Mouse (Mus musculus): ENCODE measurements at regions not wholly inside any gene's neighbourhood (a gene's known extent, or its start where the extent isn't known, plus 50 kb on each side); places are given as distances from the start of the nearest gene placed in this dataset.

- Histone ChIP-seq H3K27ac (no peak overlapping the region), H3K4me2 (no peak overlapping the region), H3K36me3 (no peaks in the 10 kb centered on the region), H3K9me3 (replicated peaks) (no peaks in the 10 kb centered on the region), H3K4me1 (no peaks in the 10 kb centered on the region), H3K4me3 (replicated peaks) (no peak overlapping the region), H3K27me3 (no peaks in the 10 kb centered on the region), H3K9ac (no peak overlapping the region)
- 68% methylated on average over 2 of the region's 2 CpGs for WGBS
- no peak for ATAC-seq (replicated peaks; ENCODE audit: low FRiP score)
These were observed 52.8 kb upstream of the Rnf32 start for GRCm38 (mm10) chr5:29142957-29143356.

GRCm38 (mm10) chr5:29142502-29142901, 53.3 kb upstream of the Rnf32 start:
- H3K27me3 ChIP-seq, result no peaks in the 10 kb centered on the region
- no peaks in the 10 kb centered on the region for H3K36me3 ChIP-seq
- no peak overlapping the region for H3K27ac ChIP-seq
- H3K4me3 ChIP-seq (replicated peaks), result no peak overlapping the region
- no peak overlapping the region for H3K9ac ChIP-seq
- ATAC-seq (replicated peaks; ENCODE audit: low FRiP score), result no peak
- H3K9me3 ChIP-seq (replicated peaks), result no peaks in the 10 kb centered on the region
- 76% methylated on average over 13 of the region's 13 CpGs for WGBS
- no peaks in the 10 kb centered on the region for H3K4me1 ChIP-seq
- H3K4me2 ChIP-seq, result no peak overlapping the region

- Histone ChIP-seq H3K9me3 (replicated peaks) (no peaks in the 10 kb centered on the region), H3K9ac (no peak overlapping the region), H3K36me3 (no peaks in the 10 kb centered on the region), H3K27ac (no peak overlapping the region), H3K27me3 (no peaks in the 10 kb centered on the region), H3K4me2 (no peak overlapping the region), H3K4me3 (replicated peaks) (no peak overlapping the region), H3K4me1 (no peaks in the 10 kb centered on the region)
- WGBS, result 87% methylated on average over 5 of the region's 5 CpGs
- no peak for ATAC-seq (replicated peaks; ENCODE audit: low FRiP score)
These were observed 58.3 kb upstream of the Rnf32 start for GRCm38 (mm10) chr5:29137481-29137880.

GRCm38 (mm10) chr5:29132261-29132660, 63.5 kb upstream of the Rnf32 start:
- Histone ChIP-seq H3K4me1 (0 out of 2 replicates have a peak, but pooled peaks cover 3% of the 10 kb centered on the region), H3K27me3 (no peaks in the 10 kb centered on the region), H3K27ac (no peak overlapping the region), H3K4me3 (replicated peaks) (no peak overlapping the region), H3K9ac (no peak overlapping the region), H3K9me3 (replicated peaks) (no peaks in the 10 kb centered on the region), H3K4me2 (no peak overlapping the region), H3K36me3 (no peaks in the 10 kb centered on the region)
- no peak for ATAC-seq (replicated peaks; ENCODE audit: low FRiP score)
- 16% methylated on average over 3 of the region's 3 CpGs for WGBS

- no peak overlapping the region for H3K9ac ChIP-seq
- no peaks in the 10 kb centered on the region for H3K36me3 ChIP-seq
- ATAC-seq (replicated peaks; ENCODE audit: low FRiP score), result no peak
- 23% methylated on average over 2 of the region's 2 CpGs for WGBS
- no peak overlapping the region for H3K4me2 ChIP-seq
- 0 out of 2 replicates have a peak, but pooled peaks cover 3% of the 10 kb centered on the region for H3K4me1 ChIP-seq
- H3K9me3 ChIP-seq (replicated peaks), result no peaks in the 10 kb centered on the region
- H3K4me3 ChIP-seq (replicated peaks), result no peak overlapping the region
- H3K27ac ChIP-seq, result no peak overlapping the region
- H3K27me3 ChIP-seq, result no peaks in the 10 kb centered on the region
These were observed 64.0 kb upstream of the Rnf32 start for GRCm38 (mm10) chr5:29131762-29132161.

GRCm38 (mm10) chr5:29129724-29130123, 66.1 kb upstream of the Rnf32 start:
- 63% methylated on average over 3 of the region's 3 CpGs for WGBS
- no peaks in the 10 kb centered on the region for H3K36me3 ChIP-seq
- no peaks in the 10 kb centered on the region for H3K27me3 ChIP-seq
- H3K4me1 ChIP-seq, result 0 out of 2 replicates have a peak, but pooled peaks cover 3% of the 10 kb centered on the region
- no peak overlapping the region for H3K27ac ChIP-seq
- no peak overlapping the region for H3K9ac ChIP-seq
- no peak for ATAC-seq (replicated peaks; ENCODE audit: low FRiP score)
- no peak overlapping the region for H3K4me2 ChIP-seq
- H3K4me3 ChIP-seq (replicated peaks), result no peak overlapping the region
- no peaks in the 10 kb centered on the region for H3K9me3 ChIP-seq (replicated peaks)

GRCm38 (mm10) chr5:29116942-29117341, 78.8 kb upstream of the Rnf32 start:
- H3K27ac ChIP-seq, result no peak overlapping the region
- H3K4me2 ChIP-seq, result no peak overlapping the region
- no peaks in the 10 kb centered on the region for H3K9me3 ChIP-seq (replicated peaks)
- no peak overlapping the region for H3K9ac ChIP-seq
- no peaks in the 10 kb centered on the region for H3K36me3 ChIP-seq
- no peaks in the 10 kb centered on the region for H3K4me1 ChIP-seq
- no peaks in the 10 kb centered on the region for H3K27me3 ChIP-seq
- H3K4me3 ChIP-seq (replicated peaks), result no peak overlapping the region
- WGBS, result 50% methylated on average over 2 of the region's 2 CpGs
- no peak for ATAC-seq (replicated peaks; ENCODE audit: low FRiP score)

- Histone ChIP-seq H3K4me3 (replicated peaks) (no peak overlapping the region), H3K9ac (no peak overlapping the region), H3K27me3 (no peaks in the 10 kb centered on the region), H3K4me2 (no peak overlapping the region), H3K4me1 (no peaks in the 10 kb centered on the region), H3K27ac (no peak overlapping the region), H3K36me3 (no peaks in the 10 kb centered on the region), H3K9me3 (replicated peaks) (no peaks in the 10 kb centered on the region)
- ATAC-seq (replicated peaks; ENCODE audit: low FRiP score), result no peak
These were observed 83.3 kb upstream of the Rnf32 start for GRCm38 (mm10) chr5:29112531-29112930.

- no peak overlapping the region for H3K4me3 ChIP-seq (replicated peaks)
- H3K9ac ChIP-seq, result no peak overlapping the region
- ATAC-seq (replicated peaks; ENCODE audit: low FRiP score), result no peak
- no peak overlapping the region for H3K27ac ChIP-seq
- H3K36me3 ChIP-seq, result no peaks in the 10 kb centered on the region
- no peaks in the 10 kb centered on the region for H3K9me3 ChIP-seq (replicated peaks)
- no peaks in the 10 kb centered on the region for H3K27me3 ChIP-seq
- no peaks in the 10 kb centered on the region for H3K4me1 ChIP-seq
- H3K4me2 ChIP-seq, result no peak overlapping the region
These were observed 88.5 kb upstream of the Rnf32 start for GRCm38 (mm10) chr5:29107276-29107675.

- 75% methylated on average over 1 of the region's 1 CpGs for WGBS
- Histone ChIP-seq H3K4me1 (peaks cover 2% of the 10 kb centered on the region; the same call in 1 of the 2 replicates), H3K4me2 (no peak overlapping the region), H3K27ac (no peak overlapping the region), H3K9ac (no peak overlapping the region), H3K27me3 (no peaks in the 10 kb centered on the region), H3K4me3 (replicated peaks) (no peak overlapping the region), H3K9me3 (replicated peaks) (no peaks in the 10 kb centered on the region), H3K36me3 (no peaks in the 10 kb centered on the region)
- ATAC-seq (replicated peaks; ENCODE audit: low FRiP score), result no peak
These were observed 112.5 kb upstream of the Rnf32 start for GRCm38 (mm10) chr5:29083288-29083687.

- H3K27ac ChIP-seq, result no peak overlapping the region
- no peaks in the 10 kb centered on the region for H3K27me3 ChIP-seq
- WGBS, result 85% methylated on average over 1 of the region's 1 CpGs
- no peak overlapping the region for H3K4me3 ChIP-seq (replicated peaks)
- no peak overlapping the region for H3K4me2 ChIP-seq
- H3K9ac ChIP-seq, result no peak overlapping the region
- H3K9me3 ChIP-seq (replicated peaks), result no peaks in the 10 kb centered on the region
- H3K4me1 ChIP-seq, result no peaks in the 10 kb centered on the region
- no peak for ATAC-seq (replicated peaks; ENCODE audit: low FRiP score)
- H3K36me3 ChIP-seq, result no peaks in the 10 kb centered on the region
These were observed 141.4 kb upstream of the Rnf32 start for GRCm38 (mm10) chr5:29054393-29054792.

- no peaks in the 10 kb centered on the region for H3K4me1 ChIP-seq
- WGBS, result 69% methylated on average over 20 of the region's 20 CpGs
- H3K27ac ChIP-seq, result no peak overlapping the region
- H3K36me3 ChIP-seq, result no peaks in the 10 kb centered on the region
- ATAC-seq (replicated peaks; ENCODE audit: low FRiP score), result no peak
- H3K4me2 ChIP-seq, result no peak overlapping the region
- no peaks in the 10 kb centered on the region for H3K27me3 ChIP-seq
- no peaks in the 10 kb centered on the region for H3K9me3 ChIP-seq (replicated peaks)
- no peak overlapping the region for H3K9ac ChIP-seq
- no peak overlapping the region for H3K4me3 ChIP-seq (replicated peaks)
These were observed 159.2 kb upstream of the Rnf32 start for GRCm38 (mm10) chr5:29036636-29037035.

GRCm38 (mm10) chr5:29033462-29033997, 162.3 kb upstream of the Rnf32 start:
- no peaks in the 10 kb centered on the region for H3K9me3 ChIP-seq (replicated peaks)
- H3K4me1 ChIP-seq, result no peaks in the 10 kb centered on the region
- H3K9ac ChIP-seq, result no peak overlapping the region
- no peak overlapping the region for H3K27ac ChIP-seq
- no peak overlapping the region for H3K4me2 ChIP-seq
- H3K36me3 ChIP-seq, result no peaks in the 10 kb centered on the region
- no peak for ATAC-seq (replicated peaks; ENCODE audit: low FRiP score)
- H3K27me3 ChIP-seq, result no peaks in the 10 kb centered on the region
- WGBS, result 79% methylated on average over 4 of the region's 4 CpGs
- no peak overlapping the region for H3K4me3 ChIP-seq (replicated peaks)

All from kidney, embryonic 15.5 days (tissue).